Mouse (Mus musculus): ENCODE data around the gene Otud4.
A peak's percentile ranks its signal among the peaks of the same experiment; 100 is the strongest.
"Not testable (repeated sequence)": the region's sequence is repeated elsewhere in the genome, so short reads cannot be mapped to it uniquely, and the experiment has no call there.

Gene Otud4

DNA sequence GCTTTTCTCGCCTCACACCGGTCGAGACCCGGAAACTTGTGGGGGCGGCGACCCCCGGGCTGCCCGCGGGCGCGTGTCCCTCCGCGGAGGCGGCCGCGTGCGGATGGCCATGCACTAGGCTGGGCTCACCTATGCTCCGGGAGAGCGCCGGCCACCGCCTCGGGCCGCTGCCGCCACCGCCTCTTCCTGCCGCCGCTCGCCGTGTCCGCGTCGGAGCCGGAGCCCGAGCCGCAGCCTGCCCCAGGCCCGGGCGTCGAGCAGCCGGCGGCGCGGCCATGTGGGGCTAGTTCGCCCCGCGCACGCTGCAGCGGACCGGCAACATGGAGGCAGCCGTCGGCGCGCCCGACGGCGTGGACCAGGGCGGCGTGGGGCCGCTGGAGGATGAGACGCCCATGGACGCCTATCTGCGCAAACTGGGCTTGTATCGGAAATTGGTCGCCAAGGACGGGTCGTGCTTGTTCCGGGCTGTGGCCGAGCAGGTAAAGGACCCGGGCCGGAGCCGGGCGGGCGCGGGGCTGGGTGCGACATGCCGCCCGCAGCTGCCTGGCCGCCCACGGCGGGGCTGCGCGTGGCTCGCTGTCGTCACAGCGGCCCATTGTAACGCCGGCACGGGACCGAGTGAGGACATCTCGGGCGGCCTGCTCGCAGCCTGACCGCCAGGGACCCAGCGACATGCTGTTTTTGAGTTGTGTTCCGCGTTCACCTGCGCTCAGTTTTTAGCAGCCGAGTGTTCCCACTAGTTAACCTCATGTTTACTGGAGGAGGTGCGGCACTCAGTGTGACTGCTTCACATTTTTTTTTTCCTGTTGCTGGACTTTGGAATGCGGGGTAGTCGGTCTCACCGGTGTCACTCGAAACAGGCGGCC lies at the start of gene Otud4:
Gene Otud4 (plus strand): TSS at position 33 of the 866 bp plus-strand sequence.
- DNase-seq (ENCODE audit: low spot score): peak; percentile 71

DNA sequence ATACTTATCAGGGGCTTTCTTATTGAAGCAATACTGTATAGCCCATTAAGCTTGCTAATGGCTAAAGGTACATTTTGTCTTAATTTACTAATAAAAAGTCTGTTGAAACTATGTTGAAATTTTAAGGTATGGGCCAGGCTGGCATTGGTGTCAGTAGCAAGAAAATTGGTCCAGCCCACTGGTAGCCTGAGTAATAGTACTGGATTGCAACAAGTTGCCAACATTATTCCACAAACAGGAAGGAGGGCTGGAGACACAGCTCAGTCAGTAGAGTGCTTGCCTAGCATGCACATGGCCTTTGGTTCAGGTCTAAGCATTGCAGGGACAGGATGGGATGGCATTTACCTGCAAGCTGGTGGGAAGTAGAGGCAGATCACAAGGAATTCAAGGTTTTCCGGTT lies 38.5 kb upstream of the Otud4 start:
- no peak for DNase-seq (ENCODE audit: low spot score)

DNA sequence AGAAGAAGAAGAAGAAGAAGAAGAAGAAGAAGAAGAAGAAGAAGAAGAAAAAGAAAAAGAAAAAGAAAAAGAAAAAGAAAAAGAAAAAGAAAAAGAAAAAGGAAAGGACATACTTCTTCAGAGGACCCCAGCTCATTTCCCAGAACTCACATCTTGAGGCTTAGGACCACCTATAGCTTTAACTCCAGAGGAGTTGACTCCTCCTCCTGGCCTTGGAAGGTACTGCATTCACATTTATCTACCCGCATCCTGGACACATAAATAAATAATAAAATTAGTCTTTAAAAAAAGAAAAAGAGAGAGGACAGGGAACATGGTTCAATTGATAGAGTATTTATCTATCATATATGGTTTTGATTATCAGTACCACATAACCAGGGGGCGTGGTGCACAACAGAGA lies 36.2 kb upstream of the Otud4 start:
- not testable (repeated sequence) for DNase-seq (ENCODE audit: low spot score)

DNA sequence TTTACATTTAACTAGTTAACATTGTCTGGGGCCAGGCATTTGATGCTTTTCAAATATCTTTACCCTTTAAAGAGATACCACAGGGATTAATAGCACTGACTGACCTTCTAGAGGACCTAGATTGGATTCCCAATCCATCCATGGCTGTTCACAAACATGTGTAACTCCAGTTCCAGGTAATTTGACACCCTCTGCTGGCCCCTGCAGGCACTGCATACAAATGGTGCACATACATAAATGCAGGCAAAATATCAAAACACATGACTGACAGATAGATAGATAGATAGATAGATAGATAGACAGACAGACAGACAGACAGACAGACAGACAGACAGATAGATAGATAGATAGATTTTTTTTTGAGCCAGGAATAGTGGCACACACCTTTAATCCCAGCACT lies 33.2 kb upstream of the Otud4 start:
- DNase-seq (ENCODE audit: low spot score): no peak

DNA sequence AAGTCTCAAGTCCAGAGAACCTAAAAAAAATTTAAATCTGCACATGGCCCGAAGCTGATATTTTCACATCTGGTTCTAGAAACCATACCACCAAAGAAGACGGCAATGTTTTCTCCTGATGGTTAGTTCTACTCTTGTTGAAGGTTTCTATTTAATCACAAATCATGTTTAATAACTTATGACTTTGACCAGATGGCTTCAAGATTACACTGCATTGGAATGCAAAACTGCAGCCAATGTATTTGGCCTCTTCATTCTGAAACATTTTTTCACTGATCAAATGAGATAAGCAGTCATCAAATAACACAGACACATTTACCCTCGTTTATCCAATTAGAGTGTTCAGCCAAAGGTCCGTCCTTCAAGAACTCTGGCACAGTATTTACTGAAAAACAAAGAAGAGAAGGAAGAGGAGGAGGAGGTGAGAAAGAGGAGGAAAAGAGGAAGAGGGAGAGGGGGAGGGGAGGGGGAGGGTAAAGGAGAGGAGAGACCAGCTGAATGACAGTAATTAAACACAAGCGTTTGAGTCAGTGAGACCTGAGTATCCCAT lies 32.6 kb upstream of the Otud4 start:
- no peak for DNase-seq (ENCODE audit: low spot score)

DNA sequence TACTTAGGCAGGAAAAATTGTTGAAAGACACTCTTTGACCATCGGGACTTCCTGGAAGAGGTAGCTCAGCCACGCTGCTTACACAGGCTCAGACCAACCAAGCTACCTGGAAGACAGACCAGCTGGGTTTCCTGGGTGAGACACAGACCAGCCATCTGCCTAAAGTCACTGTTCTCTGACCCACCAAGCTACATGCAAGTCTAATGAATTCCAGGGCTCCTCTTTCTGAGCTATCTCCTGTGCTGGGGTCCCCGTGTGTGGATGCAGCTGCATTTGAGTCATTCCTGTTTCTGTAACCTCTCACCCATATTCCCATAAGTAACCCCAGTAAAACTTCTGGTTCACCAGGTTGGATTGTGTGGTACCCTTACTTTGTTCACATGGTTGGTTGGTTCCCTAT lies 30.7 kb upstream of the Otud4 start:
- no peak for DNase-seq (ENCODE audit: low spot score)

DNA sequence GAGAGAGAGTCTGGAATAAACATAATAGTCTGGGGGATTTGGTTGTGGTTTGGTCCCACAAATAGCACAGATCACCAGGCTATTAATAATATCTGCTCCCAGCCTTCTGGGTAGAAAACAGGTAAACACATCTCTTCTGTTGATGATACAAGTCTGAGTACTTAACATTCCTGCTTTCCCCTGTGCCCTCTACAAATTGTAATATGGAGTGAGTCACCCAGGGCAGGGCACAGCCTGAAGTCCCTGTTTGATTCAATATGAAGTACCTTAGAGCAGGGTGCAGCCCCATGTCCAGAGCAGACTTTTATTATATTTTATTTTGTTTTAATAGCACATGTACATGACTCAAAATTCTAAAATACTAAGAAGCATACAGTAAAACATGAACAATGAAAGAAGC lies 29.1 kb upstream of the Otud4 start:
- DNase-seq (ENCODE audit: low spot score): no peak

DNA sequence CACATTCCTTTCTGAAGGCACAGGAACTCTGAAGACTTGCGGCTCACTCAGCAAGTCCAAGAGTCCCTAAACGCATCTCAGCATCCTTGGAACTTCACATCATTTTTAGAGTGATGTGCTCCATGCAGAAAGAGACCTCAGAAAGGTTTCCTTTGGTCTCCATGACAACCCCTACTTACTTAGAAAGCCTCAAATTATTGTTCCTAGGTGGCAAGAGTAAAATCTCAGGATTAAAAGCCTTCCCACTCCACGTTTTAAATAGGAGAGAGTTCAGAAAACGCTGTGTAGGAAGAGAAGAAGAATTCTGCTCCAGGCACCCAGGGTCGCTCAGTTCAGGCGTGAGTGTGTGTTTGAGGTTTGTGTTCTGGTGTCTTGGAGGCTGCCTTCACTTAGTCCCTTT lies 27.1 kb upstream of the Otud4 start:
- DNase-seq (ENCODE audit: low spot score): no peak

DNA sequence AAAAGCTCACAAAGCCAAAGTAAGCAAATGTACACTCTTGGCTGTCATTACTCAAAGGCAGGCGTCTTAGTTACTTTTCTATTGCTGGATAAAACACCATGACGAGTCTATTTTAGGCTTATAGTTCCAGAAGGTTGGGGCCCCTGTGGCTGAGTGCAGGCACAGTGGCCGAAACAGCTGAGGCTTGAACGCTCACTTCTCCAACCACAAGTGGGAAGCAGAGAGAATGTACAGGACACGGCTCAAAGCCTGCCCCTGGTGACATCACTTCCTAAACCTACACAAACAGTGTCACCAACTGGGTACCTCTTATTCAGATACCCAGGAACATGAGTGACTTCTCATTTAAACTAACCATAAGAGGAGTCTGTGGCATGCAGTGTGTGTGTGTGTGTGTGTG lies 26.5 kb upstream of the Otud4 start:
- no peak for DNase-seq (ENCODE audit: low spot score)

DNA sequence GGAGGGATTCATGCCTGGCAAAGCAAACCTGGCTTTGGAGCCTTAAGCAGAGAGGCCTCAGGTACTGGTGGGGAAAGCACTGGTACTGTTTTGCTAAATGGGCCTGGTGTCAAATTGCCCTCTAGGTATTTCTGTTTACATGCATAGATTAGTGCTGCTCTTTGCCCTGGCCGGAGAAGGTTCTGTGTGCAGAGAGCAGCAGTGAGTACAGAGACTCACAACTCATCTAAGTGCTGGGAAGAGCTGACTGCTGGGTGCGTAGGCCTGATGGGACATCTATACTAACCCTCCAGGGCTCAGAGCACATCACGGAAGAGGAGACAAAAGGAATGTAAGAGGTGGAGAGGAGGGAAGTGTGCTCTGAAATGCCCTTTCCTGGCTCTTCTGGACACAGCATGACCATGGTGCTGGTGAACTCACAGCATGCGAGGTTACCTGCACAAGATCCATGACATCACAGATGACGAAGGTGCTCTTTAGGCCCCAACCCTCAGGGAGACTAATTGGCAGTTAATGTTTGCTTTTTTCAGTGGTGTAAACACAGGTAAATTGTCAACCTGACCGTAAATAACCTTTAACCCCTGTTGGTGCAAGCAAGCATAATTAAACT lies 23.6 kb upstream of the Otud4 start:
- DNase-seq (ENCODE audit: low spot score): no peak

DNA sequence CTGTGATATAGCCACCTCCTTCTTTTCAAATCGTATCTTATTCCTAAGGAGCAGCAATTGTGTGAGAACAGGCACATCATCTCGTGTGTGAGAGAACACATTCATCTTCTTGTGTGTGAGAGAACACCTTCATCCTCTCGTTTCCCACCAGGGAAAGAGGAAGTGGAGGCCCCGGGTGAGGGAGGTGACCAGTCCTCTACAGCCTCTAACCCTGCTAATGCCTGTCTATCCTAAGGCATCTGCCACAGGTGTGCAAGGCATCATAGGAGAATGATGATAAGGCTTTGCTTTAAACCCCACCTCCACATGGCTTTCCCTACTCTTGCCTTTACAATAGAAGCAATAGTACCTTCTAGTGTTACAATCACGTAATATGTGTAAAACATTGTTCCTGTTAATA lies 20.5 kb upstream of the Otud4 start:
- DNase-seq (ENCODE audit: low spot score): no peak

DNA sequence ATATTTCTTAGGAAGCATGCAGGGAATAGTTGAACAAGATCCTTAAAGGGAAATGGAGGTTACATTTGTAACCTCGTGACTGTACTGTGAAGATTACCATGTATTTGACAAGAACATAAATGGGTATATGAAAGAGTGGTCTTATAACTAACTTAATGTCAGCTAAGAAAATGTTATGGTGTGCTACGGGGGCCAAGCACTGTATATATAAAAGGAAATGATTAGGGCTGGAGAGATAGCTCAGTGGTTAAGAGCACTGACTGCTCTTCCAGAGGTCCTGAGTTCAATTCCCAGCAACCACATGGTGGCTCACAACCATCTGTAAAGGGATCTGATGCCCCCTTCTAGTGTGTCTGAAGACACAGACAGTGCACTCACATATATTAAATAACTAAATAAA lies 20.1 kb upstream of the Otud4 start:
- DNase-seq (ENCODE audit: low spot score): no peak

DNA sequence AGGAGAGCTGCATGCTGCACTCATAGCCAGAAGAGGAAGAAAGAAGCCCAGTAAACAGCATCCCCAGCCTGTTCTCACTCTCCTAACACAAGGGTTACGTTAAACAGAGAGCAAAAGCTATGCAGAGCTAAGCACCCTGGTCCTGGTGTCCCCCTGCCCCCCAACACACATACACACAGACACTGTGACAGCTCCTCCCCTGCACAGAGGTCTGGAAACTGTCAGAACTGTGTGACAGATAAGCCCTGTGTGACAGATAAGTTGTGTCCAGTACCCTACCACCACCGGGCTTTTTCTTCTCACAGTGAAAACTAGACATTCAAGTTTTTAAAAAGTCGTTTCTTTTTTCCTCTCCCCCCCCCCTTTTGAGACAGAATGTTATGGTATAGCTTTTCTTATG lies 19.4 kb upstream of the Otud4 start:
- no peak for DNase-seq (ENCODE audit: low spot score)

DNA sequence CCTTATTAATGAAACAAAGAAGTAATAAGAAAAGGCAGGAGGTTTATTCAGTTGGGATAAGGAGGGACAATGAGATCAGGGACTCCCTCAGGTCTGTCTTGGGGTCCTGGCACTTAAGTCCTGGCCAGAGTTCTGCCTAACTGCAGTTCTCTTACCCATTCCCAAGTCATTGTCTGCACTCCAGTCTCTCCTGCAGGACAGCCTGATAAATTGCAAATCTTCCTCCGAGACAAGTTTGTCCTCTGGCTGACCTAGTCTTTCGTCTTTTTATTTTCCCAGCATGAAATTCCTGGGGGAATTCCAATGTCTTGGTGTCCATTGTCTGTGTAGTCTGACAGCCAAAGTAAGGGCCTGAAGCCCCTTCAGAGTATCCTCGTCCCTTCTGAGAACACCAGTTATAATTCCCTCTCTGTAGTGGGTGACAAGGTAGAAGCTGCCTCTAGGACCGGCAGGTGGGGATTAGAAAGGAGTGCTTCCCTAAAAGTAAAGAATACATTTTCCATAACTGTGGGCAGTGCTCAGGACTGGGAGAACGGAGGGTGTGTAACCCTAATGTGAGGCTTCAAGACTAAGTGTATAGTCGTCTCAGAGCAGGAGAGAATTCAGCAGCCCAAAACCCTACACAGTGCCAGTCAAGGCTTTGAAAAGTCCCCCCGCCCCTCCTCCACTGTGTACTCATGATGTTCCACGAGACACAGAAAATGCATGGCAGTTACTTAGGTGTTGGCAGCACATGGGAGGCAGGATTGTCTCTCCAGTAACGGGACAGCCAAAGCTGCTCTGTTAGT lies 18.7 kb upstream of the Otud4 start:
- DNase-seq (ENCODE audit: low spot score): no peak

DNA sequence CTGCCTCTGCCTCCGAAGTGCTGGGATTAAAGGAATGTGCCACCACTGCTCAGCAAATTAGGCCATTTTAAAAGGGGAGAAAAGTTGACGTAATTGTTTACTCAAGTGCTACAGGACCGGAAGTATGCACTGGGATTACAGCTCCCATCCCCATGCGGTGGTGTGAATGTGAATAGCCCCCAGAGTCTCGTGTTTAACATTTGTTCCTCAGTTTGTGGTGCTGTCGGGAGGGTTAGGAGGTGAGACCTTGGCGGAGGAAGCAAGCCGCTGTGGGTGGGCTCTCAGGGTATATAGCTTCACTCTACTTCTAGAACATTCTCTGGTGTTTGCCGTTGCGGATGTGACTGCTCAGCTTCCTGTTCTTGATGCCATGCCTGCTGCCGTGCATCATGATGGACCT lies 17.1 kb upstream of the Otud4 start:
- peak; percentile 21 for DNase-seq (ENCODE audit: low spot score)

DNA sequence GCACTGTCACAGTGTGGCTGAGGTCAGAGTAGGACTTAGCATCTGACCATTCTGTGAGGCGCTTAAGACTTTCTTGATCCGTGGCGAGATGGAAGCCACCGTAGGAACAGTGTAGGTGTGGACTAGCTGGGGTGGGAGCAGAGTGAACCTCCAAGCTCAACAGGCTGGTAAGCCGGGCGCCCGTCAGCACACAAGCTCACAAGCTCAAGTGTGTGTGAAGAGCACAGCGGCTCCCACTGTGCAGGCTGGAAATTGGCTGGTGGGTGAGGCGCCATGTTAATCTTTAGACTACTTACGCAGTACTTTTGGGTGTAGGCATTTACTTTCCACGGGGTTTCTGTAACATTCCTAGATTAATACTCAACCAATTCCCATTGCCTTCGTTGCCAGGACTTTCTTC lies 16.1 kb upstream of the Otud4 start:
- no peak for DNase-seq (ENCODE audit: low spot score)

DNA sequence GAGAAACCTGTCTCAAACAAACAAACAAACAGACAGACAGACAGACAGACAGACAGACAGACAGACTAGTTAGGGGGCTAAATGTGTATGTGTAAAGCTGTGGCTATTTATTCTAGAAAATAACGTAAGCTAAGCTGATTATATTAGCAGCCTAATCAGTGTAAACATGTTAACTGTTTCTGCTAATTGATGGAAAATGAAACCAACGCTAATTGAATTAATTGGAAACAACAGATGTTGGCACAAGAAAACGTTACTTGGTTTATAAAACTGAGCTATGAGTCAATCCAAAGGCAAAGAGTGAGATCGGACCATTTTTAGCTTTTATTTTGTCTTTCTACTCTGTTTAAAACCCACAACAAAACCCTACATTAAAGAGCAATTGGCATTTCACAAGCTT lies 15.0 kb upstream of the Otud4 start:
- no peak for DNase-seq (ENCODE audit: low spot score)

DNA sequence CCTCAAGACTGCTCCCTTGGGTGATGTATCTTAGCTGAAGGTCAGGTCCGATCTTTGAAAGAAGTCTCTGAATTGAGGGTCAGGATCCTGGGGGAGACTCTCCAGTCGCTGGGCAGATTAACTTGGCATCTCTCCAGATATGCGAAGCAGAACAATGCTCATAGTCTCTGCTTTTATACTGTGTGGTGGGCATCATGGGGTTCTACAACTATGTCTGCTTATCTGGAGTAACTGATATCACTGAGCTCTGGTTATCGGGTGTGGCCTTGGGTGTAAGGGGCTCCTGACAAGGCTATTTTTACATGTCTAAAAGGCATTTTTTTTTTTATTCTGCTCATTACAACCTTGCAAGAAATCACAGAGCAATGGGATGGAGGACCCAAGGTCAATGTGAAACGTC lies 13.2 kb upstream of the Otud4 start:
- peak; percentile 38 for DNase-seq (ENCODE audit: low spot score)

DNA sequence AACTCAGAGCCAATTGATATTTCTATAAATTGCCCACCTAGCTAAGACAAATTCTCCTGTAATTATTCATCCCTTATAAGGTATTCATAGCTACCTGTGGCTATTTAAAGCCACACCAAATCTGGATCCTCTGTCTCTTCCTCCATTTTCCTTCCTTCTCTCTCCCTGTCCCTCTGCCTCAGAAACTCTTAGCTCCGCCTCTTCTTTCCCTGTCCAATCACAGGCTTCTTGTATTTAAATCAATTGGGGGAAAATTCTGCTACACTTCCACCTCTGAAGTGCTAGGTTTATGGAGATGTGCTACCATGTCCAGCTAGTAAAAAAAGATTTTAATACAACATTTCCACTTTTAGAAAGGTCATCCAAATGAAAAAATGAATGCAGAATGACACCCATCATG lies 3.9 kb upstream of the Otud4 start:
- no peak for DNase-seq (ENCODE audit: low spot score)

DNA sequence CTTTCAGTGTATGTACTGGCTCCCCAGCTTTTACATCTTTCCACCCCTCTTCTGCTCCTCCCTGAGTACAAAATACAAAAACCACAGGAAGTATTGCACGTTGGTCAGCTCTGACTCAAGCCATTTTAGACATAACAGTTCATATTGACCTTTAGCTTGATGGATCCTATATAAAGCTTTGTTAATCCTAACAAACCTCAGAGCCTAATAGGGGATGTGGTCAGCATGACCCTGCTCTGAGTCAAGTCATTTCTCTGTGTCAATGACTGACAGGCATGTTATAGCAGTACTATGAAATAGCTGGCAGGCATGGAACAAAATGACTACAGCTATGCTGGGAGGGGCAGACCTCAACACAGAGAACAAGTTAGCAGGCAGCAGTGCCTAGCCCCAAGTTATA lies 3.3 kb upstream of the Otud4 start:
- no peak for DNase-seq (ENCODE audit: low spot score)

DNA sequence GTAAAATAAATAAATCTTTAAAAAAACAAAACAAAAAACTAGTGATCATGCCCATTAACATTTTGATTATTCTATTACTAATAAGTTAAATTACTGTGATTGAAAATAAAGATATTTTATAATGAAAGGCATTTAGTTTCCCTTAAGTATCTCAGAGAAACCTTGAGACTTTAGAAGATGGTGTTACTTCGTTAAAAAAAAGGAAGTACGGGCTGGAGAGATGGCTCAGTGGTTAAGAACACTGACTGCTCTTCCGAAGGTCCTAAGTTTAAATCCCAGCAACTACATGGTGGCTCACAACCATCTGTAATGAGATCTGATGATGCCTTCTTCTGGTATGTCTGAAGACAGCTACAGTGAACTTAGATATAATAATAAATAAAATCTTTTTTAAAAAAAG lies 2.2 kb upstream of the Otud4 start:
- DNase-seq (ENCODE audit: low spot score): no peak

DNA sequence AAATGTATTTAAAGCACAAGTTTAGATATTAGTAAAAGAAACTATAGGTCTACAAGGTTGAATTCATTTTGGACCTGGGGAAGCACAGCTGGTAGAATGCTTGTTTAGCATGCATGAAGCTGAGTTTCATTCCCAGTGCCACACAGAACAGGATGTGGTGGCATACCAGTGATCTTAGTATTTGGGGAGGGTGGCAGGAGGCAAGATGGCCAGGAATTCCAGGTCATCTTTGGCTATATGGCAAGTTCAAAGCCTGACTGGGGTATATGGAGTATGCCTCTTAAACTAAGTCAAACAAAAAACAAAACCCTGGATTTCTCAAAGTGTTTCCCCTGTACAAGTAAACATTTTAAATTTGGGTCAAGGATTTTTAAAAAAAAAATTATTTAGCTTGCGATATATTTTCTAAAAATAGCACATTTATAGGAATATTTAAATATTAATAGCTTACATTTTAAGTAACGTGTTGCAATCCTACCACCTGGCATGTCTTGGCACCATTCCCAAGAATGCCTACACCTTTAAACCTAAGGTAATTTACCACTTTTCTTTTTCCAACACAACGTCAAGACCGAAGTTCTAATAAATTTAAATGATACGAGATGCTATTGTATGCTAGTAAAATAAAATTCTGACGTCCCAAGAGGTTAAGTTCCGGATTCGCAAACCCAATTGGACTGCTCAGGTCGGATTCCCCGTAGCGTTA lies 1.3 kb upstream of the Otud4 start:
- no peak for DNase-seq (ENCODE audit: low spot score)
